Mouse (Mus musculus): ENCODE measurements at regions not wholly inside any gene's neighbourhood (a gene's known extent, or its start where the extent isn't known, plus 50 kb on each side); places are given as distances from the start of the nearest gene placed in this dataset.

- no peak for DNase-seq (ENCODE audit: low read depth)
Measured at GRCm38 (mm10) chr7:51790690-51791560, 70.9 kb upstream of the Gas2 start.

- DNase-seq (ENCODE audit: low read depth) = no peak
Measured at GRCm38 (mm10) chr7:51791561-51791863, 70.3 kb upstream of the Gas2 start.

All from c-Kit-positive CD71-negative TER-119-negative erythroid progenitor cells, embryonic 14.5 days (primary cell).